Mouse (Mus musculus) adrenal gland, adult 8-10 months (tissue): ENCODE measurements around the gene Rps21. TPM values are rescaled to one million over a fixed set of nuclear protein-coding genes. Genes with fewer than 3 reads are reported as not detected.
"Not testable (repeated sequence)": the region's sequence is repeated elsewhere in the genome, so short reads cannot be mapped to it uniquely, and the experiment has no call there.

Experiments used
- DNase-seq: peaks from one replicate; pipeline ENCODE4 v3.0.0; 2022
- total RNA-seq, 4 experiments: library from RNA; stranded (reverse); gene quantifications; 2 replicates each; pipeline ENCODE4 v1.2.4; 2022

The Rps21 gene
- total RNA-seq, 4 experiments from 2014 or later: 772 to 1,010 (median 917) TPM

- DNase-seq: no peak
Observed at GRCm38 (mm10) chr2:180229129-180229528, 28.0 kb upstream of the Rps21 start.

GRCm38 (mm10) chr2:180230482-180230881 lies 26.7 kb upstream of the Rps21 start:
- DNase-seq: no peak

GRCm38 (mm10) chr2:180233101-180233904 lies 23.9 kb upstream of the Rps21 start:
- DNase-seq: no peak

- no peak for DNase-seq
Observed at GRCm38 (mm10) chr2:180234353-180234752, 22.8 kb upstream of the Rps21 start.

- DNase-seq: no peak
Observed at GRCm38 (mm10) chr2:180234980-180235379, 22.2 kb upstream of the Rps21 start.

- no peak for DNase-seq
Observed at GRCm38 (mm10) chr2:180235788-180236187, 21.4 kb upstream of the Rps21 start.

- DNase-seq: no peak
Observed at GRCm38 (mm10) chr2:180236500-180236899, 20.7 kb upstream of the Rps21 start.

- DNase-seq: no peak
Observed at GRCm38 (mm10) chr2:180236930-180237329, 20.2 kb upstream of the Rps21 start.

- DNase-seq: no peak
Observed at GRCm38 (mm10) chr2:180237601-180238345, 19.4 kb upstream of the Rps21 start.

GRCm38 (mm10) chr2:180238591-180238990 lies 18.6 kb upstream of the Rps21 start:
- no peak for DNase-seq

- DNase-seq: no peak
Observed at GRCm38 (mm10) chr2:180243108-180243507, 14.1 kb upstream of the Rps21 start.

GRCm38 (mm10) chr2:180247916-180248315 lies 9.3 kb upstream of the Rps21 start:
- DNase-seq: no peak

GRCm38 (mm10) chr2:180248947-180249660 lies 8.1 kb upstream of the Rps21 start:
- DNase-seq: no peak

GRCm38 (mm10) chr2:180250930-180251611 lies 6.1 kb upstream of the Rps21 start:
- peak; percentile 68 for DNase-seq

GRCm38 (mm10) chr2:180251838-180252237 lies 5.3 kb upstream of the Rps21 start:
- DNase-seq: no peak

- no peak for DNase-seq
Observed at GRCm38 (mm10) chr2:180254436-180255209, 2.6 kb upstream of the Rps21 start.

GRCm38 (mm10) chr2:180255701-180256100 lies 1.5 kb upstream of the Rps21 start:
- no peak for DNase-seq

GRCm38 (mm10) chr2:180256296-180257000 lies 729 bp upstream of the Rps21 start:
- no peak for DNase-seq

- DNase-seq: no peak
Observed at GRCm38 (mm10) chr2:180257963-180258865, 1.0 kb downstream of the Rps21 start.

- not testable (repeated sequence) for DNase-seq
Observed at GRCm38 (mm10) chr2:180258951-180259484, 1.8 kb downstream of the Rps21 start.
